Comparison of ENCODE assay signal across 9 mouse cellular contexts in the genomic region with DNA sequence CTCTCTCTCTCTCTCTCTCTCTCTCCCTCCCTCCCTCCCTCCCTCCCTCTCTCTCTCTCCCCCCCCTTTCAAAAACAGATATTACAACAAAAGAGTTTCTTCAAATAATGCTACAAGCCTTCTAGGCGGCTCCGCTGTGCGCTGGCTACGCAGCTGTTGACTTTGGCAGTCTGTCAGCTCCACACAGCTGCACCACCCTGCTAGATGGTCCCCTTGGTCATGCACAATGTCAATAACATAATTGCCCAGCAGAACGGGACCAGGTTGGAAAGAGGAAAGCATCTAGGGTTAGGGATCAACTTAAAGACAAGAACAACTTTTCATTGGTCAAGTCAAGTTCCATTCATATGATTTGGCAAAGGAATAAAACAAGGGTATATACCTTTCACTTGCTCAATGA.
DNase-seq lines count a peak whose midpoint lies in the region; ATAC-seq and TF ChIP-seq lines count a peak whose summit lies in the region.
"Had no signal": no experiment of that assay in that cellular context is flagged by ENCODE, and none has a peak within 500 bp of the region (broad histone marks: within the 10 kb centered on the region; RNA-seq: fewer than 3 reads in every experiment).

No protein-coding gene starts in this region.

- H3K4me3 ChIP-seq in kidney, embryonic 14.5 days (ENCODE audit: low read length) = peak overlapping the region; percentile 44; the same call in 1 of the 2 replicates
- H3K4me3 ChIP-seq in embryonic facial prominence, embryonic 15.5 days (replicated peaks) = no peak overlapping the region
- peak overlapping the region; percentile 44; the same call in 1 of the 2 replicates for H3K4me3 ChIP-seq in hindbrain, embryonic 11.5 days (ENCODE audit: low read depth, low read length)
- peak overlapping the region; percentile 45 for H3K4me3 ChIP-seq in midbrain, embryonic 16.5 days (ENCODE audit: low read depth, low read length)
- H3K4me3 ChIP-seq in left cerebral cortex, adult 2 months = no peak overlapping the region

- DNase-seq in kidney, adult 18-20 months = no peak
- DNase-seq in hindbrain, embryonic 11.5 days (ENCODE audit: low spot score) = peak; percentile 22
- no peak for DNase-seq in left cerebral cortex, adult 2 months (ENCODE audit: extremely low spot score in 1 of 2, low spot score in 2 of 2)
- DNase-seq in layer of hippocampus, postnatal 25 days (ENCODE audit: extremely low spot score in 1 of 2, low spot score in 1 of 2) = no peak
- DNase-seq in right cerebral cortex, postnatal 4 days = no peak

- H3K9me3 ChIP-seq in kidney, embryonic 14.5 days (ENCODE audit: control insufficient read depth, low read length) = no peaks in the 10 kb centered on the region
- H3K9me3 ChIP-seq in embryonic facial prominence, embryonic 15.5 days (replicated peaks) = no peaks in the 10 kb centered on the region
- H3K9me3 ChIP-seq in hindbrain, embryonic 11.5 days (ENCODE audit: control insufficient read depth, low read length) = no peaks in the 10 kb centered on the region
- no peaks in the 10 kb centered on the region for H3K9me3 ChIP-seq in midbrain, embryonic 16.5 days (replicated peaks; ENCODE audit: control insufficient read depth, low read length, poor library complexity, severe bottlenecking)

- no peak overlapping the region for H3K9ac ChIP-seq in kidney, embryonic 14.5 days (ENCODE audit: low read depth, low read length)
- H3K9ac ChIP-seq in embryonic facial prominence, embryonic 15.5 days = no peak overlapping the region
- no peak overlapping the region for H3K9ac ChIP-seq in hindbrain, embryonic 11.5 days (ENCODE audit: low read depth, low read length)
- peak overlapping the region; percentile 76; the same call in 1 of the 2 replicates for H3K9ac ChIP-seq in midbrain, embryonic 16.5 days (ENCODE audit: low read depth, low read length)

- H3K36me3 ChIP-seq in kidney, embryonic 14.5 days (ENCODE audit: control insufficient read depth, insufficient read depth, low read length) = no peaks in the 10 kb centered on the region
- H3K36me3 ChIP-seq in embryonic facial prominence, embryonic 15.5 days = no peaks in the 10 kb centered on the region
- H3K36me3 ChIP-seq in hindbrain, embryonic 11.5 days (ENCODE audit: control insufficient read depth, insufficient read depth, low read length) = no peaks in the 10 kb centered on the region
- no peaks in the 10 kb centered on the region for H3K36me3 ChIP-seq in midbrain, embryonic 16.5 days (ENCODE audit: control insufficient read depth, insufficient read depth, low read length)

- TF ChIP-seq CTCF in left cerebral cortex, adult 2 months (IDR thresholded peaks at IDR 0.05) = no peak

- ATAC-seq in kidney, embryonic 14.5 days (ENCODE audit: low FRiP score, low TSS enrichment) = peak; percentile 28; the same call in 1 of the 2 replicates
- 0 out of 2 replicates have a peak, but pooled peaks have one; percentile 55 for ATAC-seq in embryonic facial prominence, embryonic 15.5 days (ENCODE audit: insufficient number of reproducible peaks, low FRiP score, low TSS enrichment, low read depth)
- peak; percentile 75 for ATAC-seq in hindbrain, embryonic 11.5 days (ENCODE audit: low FRiP score)
- ATAC-seq in midbrain, embryonic 16.5 days = peak; percentile 66
- ATAC-seq: inflammation-experienced regulatory T-cells, adult 6 months had no signal

- H3K27ac ChIP-seq in kidney, embryonic 14.5 days (ENCODE audit: low read depth, low read length) = no peak overlapping the region
- no peak overlapping the region for H3K27ac ChIP-seq in embryonic facial prominence, embryonic 15.5 days (replicated peaks)
- H3K27ac ChIP-seq in hindbrain, embryonic 11.5 days (ENCODE audit: low read depth, low read length) = no peak overlapping the region
- H3K27ac ChIP-seq in midbrain, embryonic 16.5 days (ENCODE audit: low read length) = no peak overlapping the region
- no peak overlapping the region for H3K27ac ChIP-seq in left cerebral cortex, adult 2 months

- intact Hi-C loops in left cerebral cortex, adult 2 months (cut with DNase I) = no loop called here

- 11% methylated on average over 5 of the region's 5 CpGs for WGBS in kidney, embryonic 14.5 days
- WGBS in embryonic facial prominence, embryonic 15.5 days = 9% methylated on average over 5 of the region's 5 CpGs
- 5% methylated on average over 5 of the region's 5 CpGs for WGBS in hindbrain, embryonic 11.5 days
- WGBS in midbrain, embryonic 16.5 days = 0% methylated on average over 5 of the region's 5 CpGs

- peaks cover 4% of the 10 kb centered on the region; the same call in 1 of the 2 replicates for H3K27me3 ChIP-seq in kidney, embryonic 14.5 days (ENCODE audit: control insufficient read depth, insufficient read depth, low read length)
- H3K27me3 ChIP-seq in embryonic facial prominence, embryonic 15.5 days = peaks cover 17% of the 10 kb centered on the region
- H3K27me3 ChIP-seq in hindbrain, embryonic 11.5 days (ENCODE audit: control insufficient read depth, insufficient read depth, low read length) = no peaks in the 10 kb centered on the region; the same call in 1 of the 2 replicates
- no peaks in the 10 kb centered on the region; the same call in 1 of the 2 replicates for H3K27me3 ChIP-seq in midbrain, embryonic 16.5 days (ENCODE audit: control insufficient read depth, insufficient read depth, low read depth, low read length)

- H3K4me2 ChIP-seq in kidney, embryonic 14.5 days (replicated peaks; ENCODE audit: low read depth, low read length) = peak overlapping the region; percentile 82
- peak overlapping the region; percentile 67 for H3K4me2 ChIP-seq in embryonic facial prominence, embryonic 15.5 days (replicated peaks)
- peak overlapping the region; percentile 79 for H3K4me2 ChIP-seq in hindbrain, embryonic 11.5 days (replicated peaks; ENCODE audit: low read depth, low read length)
- H3K4me2 ChIP-seq in midbrain, embryonic 16.5 days (ENCODE audit: low read length) = peak overlapping the region; percentile 71

- 0 out of 2 replicates have a peak, but pooled peaks cover 4% of the 10 kb centered on the region for H3K4me1 ChIP-seq in kidney, embryonic 14.5 days (ENCODE audit: control insufficient read depth, insufficient read depth, low read length)
- H3K4me1 ChIP-seq in embryonic facial prominence, embryonic 15.5 days = peaks cover 8% of the 10 kb centered on the region
- 0 out of 2 replicates have a peak, but pooled peaks cover 2% of the 10 kb centered on the region for H3K4me1 ChIP-seq in hindbrain, embryonic 11.5 days (replicated peaks; ENCODE audit: control insufficient read depth, insufficient read depth, low read length)
- H3K4me1 ChIP-seq in midbrain, embryonic 16.5 days (ENCODE audit: control insufficient read depth, insufficient read depth, low read length) = peaks cover 18% of the 10 kb centered on the region

Comparison
In these comparisons a context has a peak if more than half of its experiments do, and no peak if none do; other contexts are left out.
1. H3K4me3 ChIP-seq: peak in kidney, embryonic 14.5 days (single experiment), hindbrain, embryonic 11.5 days (single experiment) and midbrain, embryonic 16.5 days (single experiment); none in embryonic facial prominence, embryonic 15.5 days (single experiment) and left cerebral cortex, adult 2 months (single experiment).
2. Peak in every context shown above with its lines, with median percentiles within 50 percentile points of each other: ATAC-seq and H3K4me2 ChIP-seq.